Mouse (Mus musculus): ENCODE measurements around the gene Sbf1. TPM values are rescaled to one million over a fixed set of nuclear protein-coding genes. Genes with fewer than 3 reads are reported as not detected.
A peak's percentile ranks its signal among the peaks of the same experiment; 100 is the strongest.

Sbf1 gene
- total and polyA plus RNA-seq, 3 experiments, result 42.5 to 145 (median 128) TPM

GRCm38 (mm10) chr15:89326441-89326840, 11.3 kb upstream of the Sbf1 start:
- no peaks in the 10 kb centered on the region for H3K36me3 ChIP-seq (replicated peaks)
- ATAC-seq (ENCODE audit: extremely low read depth, insufficient number of reproducible peaks, low FRiP score, poor library complexity, severe bottlenecking), result no peak
- no peaks in the 10 kb centered on the region for H3K9me3 ChIP-seq (replicated peaks)
- DNase-seq (ENCODE audit: low spot score), result no peak
- peaks cover 41% of the 10 kb centered on the region for H3K27me3 ChIP-seq (ENCODE audit: insufficient read depth, low read length)
- no peak for TF ChIP-seq CTCF (IDR thresholded peaks at IDR 0.05; ENCODE audit: low read depth, low read length)
- no peaks in the 10 kb centered on the region; the same call in 1 of the 2 replicates for H3K4me1 ChIP-seq (ENCODE audit: insufficient read depth, low read depth, low read length)
- no peak overlapping the region for H3K4me3 ChIP-seq (ENCODE audit: low read depth, low read length)

GRCm38 (mm10) chr15:89323656-89324055, 8.5 kb upstream of the Sbf1 start:
- H3K4me1 ChIP-seq (ENCODE audit: insufficient read depth, low read depth, low read length), result peaks cover 6% of the 10 kb centered on the region; the same call in 1 of the 2 replicates
- no peak for DNase-seq (ENCODE audit: low spot score)
- no peak for ATAC-seq (ENCODE audit: extremely low read depth, insufficient number of reproducible peaks, low FRiP score, poor library complexity, severe bottlenecking)
- H3K36me3 ChIP-seq (replicated peaks), result no peaks in the 10 kb centered on the region
- peaks cover 48% of the 10 kb centered on the region for H3K27me3 ChIP-seq (ENCODE audit: insufficient read depth, low read length)
- H3K9me3 ChIP-seq (replicated peaks), result no peaks in the 10 kb centered on the region
- no peak overlapping the region for H3K4me3 ChIP-seq (ENCODE audit: low read depth, low read length)
- TF ChIP-seq TAL1 (conservative IDR thresholded peaks at IDR 0.05; ENCODE audit: low read depth, low read length), result no peak
- no peak for TF ChIP-seq CTCF (IDR thresholded peaks at IDR 0.05; ENCODE audit: low read depth, low read length)
- no peak for TF ChIP-seq GATA2 (IDR thresholded peaks at IDR 0.05; ENCODE audit: borderline replicate concordance, low read depth, low read length)
- TF ChIP-seq GATA1 (IDR thresholded peaks at IDR 0.05; ENCODE audit: borderline replicate concordance, low read length), result no peak
- no peak for TF ChIP-seq POLR2AphosphoS5 (IDR thresholded peaks at IDR 0.05; ENCODE audit: insufficient replicate concordance, low read depth, low read length)

GRCm38 (mm10) chr15:89322670-89323522, 7.8 kb upstream of the Sbf1 start, which contains the start of gene Adm2:
Adm2 (plus strand) TSS chr15:89322720.
- no peak for ATAC-seq (ENCODE audit: extremely low read depth, insufficient number of reproducible peaks, low FRiP score, poor library complexity, severe bottlenecking)

GRCm38 (mm10) chr15:89321264-89321663, 6.2 kb upstream of the Sbf1 start:
- Histone ChIP-seq H3K4me3 (ENCODE audit: low read depth, low read length) (no peak overlapping the region), H3K36me3 (replicated peaks) (no peaks in the 10 kb centered on the region), H3K4me1 (ENCODE audit: insufficient read depth, low read depth, low read length) (peaks cover 7% of the 10 kb centered on the region; the same call in 1 of the 2 replicates), H3K9me3 (replicated peaks) (no peaks in the 10 kb centered on the region), H3K27me3 (ENCODE audit: insufficient read depth, low read length) (peaks cover 32% of the 10 kb centered on the region)
- DNase-seq (ENCODE audit: low spot score) (no peak), ATAC-seq (ENCODE audit: extremely low read depth, insufficient number of reproducible peaks, low FRiP score, poor library complexity, severe bottlenecking) (no peak)
- TF ChIP-seq POLR2AphosphoS5 (IDR thresholded peaks at IDR 0.05; ENCODE audit: insufficient replicate concordance, low read depth, low read length), result no peak
- TF ChIP-seq GATA2 (IDR thresholded peaks at IDR 0.05; ENCODE audit: borderline replicate concordance, low read depth, low read length), result no peak
- TF ChIP-seq GATA1 (IDR thresholded peaks at IDR 0.05; ENCODE audit: borderline replicate concordance, low read length), result no peak
- TF ChIP-seq CTCF (IDR thresholded peaks at IDR 0.05; ENCODE audit: low read depth, low read length), result no peak
- TF ChIP-seq TAL1 (conservative IDR thresholded peaks at IDR 0.05; ENCODE audit: low read depth, low read length), result no peak

More at GRCm38 (mm10) chr15:89322670-89323522, 7.8 kb upstream of the Sbf1 start, which contains the start of gene Adm2:
- no peak for DNase-seq (ENCODE audit: low spot score)
- Histone ChIP-seq H3K9me3 (replicated peaks) (no peaks in the 10 kb centered on the region), H3K4me3 (ENCODE audit: low read depth, low read length) (no peak within 1 kb of the TSS), H3K27me3 (ENCODE audit: insufficient read depth, low read length) (peaks cover 43% of the 10 kb centered on the region), H3K4me1 (ENCODE audit: insufficient read depth, low read depth, low read length) (peaks cover 6% of the 10 kb centered on the region; the same call in 1 of the 2 replicates), H3K36me3 (replicated peaks) (no peaks in the 10 kb centered on the region)
- TF ChIP-seq TAL1 (conservative IDR thresholded peaks at IDR 0.05; ENCODE audit: low read depth, low read length) (no peak), GATA2 (IDR thresholded peaks at IDR 0.05; ENCODE audit: borderline replicate concordance, low read depth, low read length) (no peak), CTCF (IDR thresholded peaks at IDR 0.05; ENCODE audit: low read depth, low read length) (no peak)

GRCm38 (mm10) chr15:89316146-89316545, 1.0 kb upstream of the Sbf1 start:
- ATAC-seq (ENCODE audit: extremely low read depth, insufficient number of reproducible peaks, low FRiP score, poor library complexity, severe bottlenecking) (no peak), DNase-seq (ENCODE audit: low spot score) (peak; percentile 24)
- H3K36me3 ChIP-seq (replicated peaks), result peaks cover 25% of the 10 kb centered on the region
- H3K27me3 ChIP-seq (ENCODE audit: insufficient read depth, low read length), result peaks cover 7% of the 10 kb centered on the region
- no peak overlapping the region; the same call in 1 of the 2 replicates for H3K4me3 ChIP-seq (ENCODE audit: low read depth, low read length)
- peaks cover 45% of the 10 kb centered on the region for H3K4me1 ChIP-seq (ENCODE audit: insufficient read depth, low read depth, low read length)
- H3K9me3 ChIP-seq (replicated peaks), result no peaks in the 10 kb centered on the region
- TF ChIP-seq GATA1 (IDR thresholded peaks at IDR 0.05; ENCODE audit: borderline replicate concordance, low read length) (no peak), GATA2 (IDR thresholded peaks at IDR 0.05; ENCODE audit: borderline replicate concordance, low read depth, low read length) (no peak), CTCF (IDR thresholded peaks at IDR 0.05; ENCODE audit: low read depth, low read length) (peak; percentile 38)

- Histone ChIP-seq H3K4me1 (ENCODE audit: insufficient read depth, low read depth, low read length) (peaks cover 54% of the 10 kb centered on the region), H3K27me3 (ENCODE audit: insufficient read depth, low read length) (no peaks in the 10 kb centered on the region; the same call in none of the 2 replicates), H3K36me3 (replicated peaks) (peaks cover 36% of the 10 kb centered on the region), H3K4me3 (ENCODE audit: low read depth, low read length) (peak overlapping the region; percentile 96), H3K9me3 (replicated peaks) (no peaks in the 10 kb centered on the region)
- no peak for TF ChIP-seq CTCF (IDR thresholded peaks at IDR 0.05; ENCODE audit: low read depth, low read length)
- no peak for TF ChIP-seq TAL1 (conservative IDR thresholded peaks at IDR 0.05; ENCODE audit: low read depth, low read length)
- TF ChIP-seq GATA1 (IDR thresholded peaks at IDR 0.05; ENCODE audit: borderline replicate concordance, low read length), result no peak
- TF ChIP-seq POLR2AphosphoS5 (IDR thresholded peaks at IDR 0.05; ENCODE audit: insufficient replicate concordance, low read depth, low read length), result no peak
- TF ChIP-seq GATA2 (IDR thresholded peaks at IDR 0.05; ENCODE audit: borderline replicate concordance, low read depth, low read length), result no peak
- DNase-seq (ENCODE audit: low spot score), result peak; percentile 31
- ATAC-seq (ENCODE audit: extremely low read depth, insufficient number of reproducible peaks, low FRiP score, poor library complexity, severe bottlenecking), result no peak
Observed at GRCm38 (mm10) chr15:89314511-89315189, 461 bp downstream of the Sbf1 start.

All from G1E (cell line).